8 mouse cellular contexts compared by ENCODE assay signal in the genomic region with DNA sequence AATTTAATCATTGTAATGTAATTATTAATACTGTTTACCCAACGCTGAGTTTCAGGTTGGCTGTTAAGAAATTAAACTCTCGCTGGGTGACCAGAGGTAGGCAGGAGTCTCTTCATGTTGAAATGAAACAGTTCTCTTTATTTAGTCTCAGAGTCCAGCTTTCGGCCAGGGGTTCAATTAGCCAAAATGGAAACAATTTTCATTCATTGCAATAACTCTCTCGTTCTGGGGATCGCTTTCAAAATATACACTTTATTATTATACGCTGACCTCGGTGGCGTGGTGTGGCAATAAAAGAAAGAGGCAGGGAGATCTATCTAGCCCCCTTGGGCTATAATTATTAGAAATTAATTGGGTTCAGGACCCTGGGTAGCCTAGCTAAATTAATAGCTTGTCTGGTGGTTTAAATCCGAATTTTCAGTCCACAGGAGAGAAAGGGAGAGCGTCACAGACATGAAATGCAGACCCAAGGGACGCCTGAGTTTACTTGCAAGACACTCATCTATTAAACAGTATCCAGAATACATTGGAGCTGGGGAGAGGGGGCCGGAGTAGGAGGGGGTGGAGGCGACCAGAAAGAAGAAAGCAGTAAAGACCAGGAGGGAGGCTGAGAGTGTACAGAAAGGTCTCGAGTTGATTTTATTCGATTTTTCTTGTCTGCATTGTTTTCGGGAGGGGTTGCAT. TPM values are rescaled to one million over a fixed set of nuclear protein-coding genes. Genes with fewer than 3 reads are reported as not detected.
A peak's percentile ranks its signal among the peaks of the same experiment; 100 is the strongest.
DNase-seq lines count a peak whose midpoint lies in the region; ATAC-seq lines count a peak whose summit lies in the region.

No protein-coding gene starts in this region.

- ATAC-seq in lung, embryonic 15.5 days (ENCODE audit: borderline replicate concordance, extremely low read depth, low FRiP score, low TSS enrichment), result no peak
- 0 out of 2 replicates have a peak, but pooled peaks have one; percentile 19 for ATAC-seq in limb, embryonic 11.5 days (ENCODE audit: insufficient number of reproducible peaks, low FRiP score, low TSS enrichment, low read depth)
- no peak for ATAC-seq in stomach, embryonic 15.5 days (ENCODE audit: insufficient read depth, low FRiP score, low read depth)

- H3K4me2 ChIP-seq in lung, embryonic 15.5 days, result peak overlapping the region; percentile 83
- H3K4me2 ChIP-seq in limb, embryonic 11.5 days (ENCODE audit: low read depth, severe bottlenecking), result peak overlapping the region; percentile 86
- H3K4me2 ChIP-seq in stomach, embryonic 15.5 days, result peak overlapping the region; percentile 92

- H3K27ac ChIP-seq in lung, embryonic 15.5 days, result peak overlapping the region; percentile 98
- peak overlapping the region; percentile 100 for H3K27ac ChIP-seq in limb, embryonic 11.5 days (replicated peaks; ENCODE audit: low read depth, low read length)
- peak overlapping the region; percentile 81 for H3K27ac ChIP-seq in stomach, embryonic 15.5 days

- H3K4me3 ChIP-seq in lung, embryonic 15.5 days, result peak overlapping the region; percentile 54
- H3K4me3 ChIP-seq in limb, embryonic 11.5 days (ENCODE audit: low read depth, low read length), result peak overlapping the region; percentile 53
- peak overlapping the region; percentile 51 for H3K4me3 ChIP-seq in stomach, embryonic 15.5 days (replicated peaks)

- peaks cover 45% of the 10 kb centered on the region for H3K27me3 ChIP-seq in lung, embryonic 15.5 days
- no peaks in the 10 kb centered on the region for H3K27me3 ChIP-seq in limb, embryonic 11.5 days (ENCODE audit: control insufficient read depth, insufficient read depth, low read length)
- peaks cover 23% of the 10 kb centered on the region for H3K27me3 ChIP-seq in stomach, embryonic 15.5 days (replicated peaks)

- no peaks in the 10 kb centered on the region for H3K9me3 ChIP-seq in lung, embryonic 15.5 days
- H3K9me3 ChIP-seq in limb, embryonic 11.5 days (ENCODE audit: control insufficient read depth, low read length), result no peaks in the 10 kb centered on the region
- H3K9me3 ChIP-seq in stomach, embryonic 15.5 days, result no peaks in the 10 kb centered on the region

- 16% methylated on average over 16 of the region's 16 CpGs for WGBS in lung, embryonic 15.5 days
- under 1% methylated on average over 16 of the region's 16 CpGs for WGBS in limb, embryonic 11.5 days
- WGBS in stomach, embryonic 15.5 days, result 20% methylated on average over 16 of the region's 16 CpGs

- peak overlapping the region; percentile 46 for H3K9ac ChIP-seq in lung, embryonic 15.5 days
- peak overlapping the region; percentile 88 for H3K9ac ChIP-seq in limb, embryonic 11.5 days (ENCODE audit: low read length)
- no peak overlapping the region for H3K9ac ChIP-seq in stomach, embryonic 15.5 days

- no peaks in the 10 kb centered on the region for H3K36me3 ChIP-seq in lung, embryonic 15.5 days
- no peaks in the 10 kb centered on the region for H3K36me3 ChIP-seq in limb, embryonic 11.5 days (ENCODE audit: control insufficient read depth, insufficient read depth, low read length)
- no peaks in the 10 kb centered on the region for H3K36me3 ChIP-seq in stomach, embryonic 15.5 days

- DNase-seq in cerebellum, postnatal 10 days, result peak; percentile 11 to 30
- no peak for DNase-seq in cerebellum, adult 9-10 months
- DNase-seq in lung, postnatal 25 days (ENCODE audit: low spot score), result no peak
- DNase-seq in limb, embryonic 11.5 days (ENCODE audit: low spot score), result peak; percentile 64
- DNase-seq in gastrocnemius, postnatal 4 days (ENCODE audit: low spot score in 2 of 2), result no peak
- DNase-seq in thymus, postnatal 0 days (ENCODE audit: low spot score), result no peak

- H3K4me1 ChIP-seq in lung, embryonic 15.5 days, result peaks cover 29% of the 10 kb centered on the region
- peaks cover 24% of the 10 kb centered on the region for H3K4me1 ChIP-seq in limb, embryonic 11.5 days (ENCODE audit: control insufficient read depth, insufficient read depth, low read length)
- H3K4me1 ChIP-seq in stomach, embryonic 15.5 days, result peaks cover 5% of the 10 kb centered on the region; the same call in 1 of the 2 replicates

RNA-seq across cellular contexts. Expression of gene Mecom, which starts 34.4 kb away (rescaled TPM):
- polyA plus RNA-seq in lung, embryonic 15.5 days (2015; fragmentation: Nextera tagmentation; extraction: Ambion mirVana), result 65.4 and 68.8 TPM in 2 replicates
- polyA plus RNA-seq in limb, embryonic 11.5 days (2014; fragmentation: Nextera tagmentation; extraction: Ambion mirVana), result 218 and 228 TPM in 2 replicates
- polyA plus RNA-seq in stomach, embryonic 15.5 days (2015; fragmentation: Nextera tagmentation; extraction: Ambion mirVana), result 46.4 and 53.0 TPM in 2 replicates
- 10 to 100 TPM; 15.6 to 18.0 TPM for total RNA-seq in gastrocnemius, postnatal 4 days (2021)
- polyA plus RNA-seq in thymus, postnatal 0 days (2015; fragmentation: Nextera tagmentation; extraction: Ambion mirVana), result 1.1 and 1.2 TPM in 2 replicates

Comparison
In these comparisons a context has a peak if more than half of its experiments do, and no peak if none do; other contexts are left out.
1. DNase-seq: peak in cerebellum, postnatal 10 days (2 of 2) and limb, embryonic 11.5 days (single experiment); none in cerebellum, adult 9-10 months (single experiment), lung, postnatal 25 days (single experiment), gastrocnemius, postnatal 4 days (0 of 2) and thymus, postnatal 0 days (single experiment).
2. RNA of gene Mecom, which starts 34.4 kb away (polyA plus RNA-seq): 218 to 228 TPM in limb, embryonic 11.5 days, 65.4 to 68.8 TPM in lung, embryonic 15.5 days and 46.4 to 53.0 TPM in stomach, embryonic 15.5 days; 1.1 to 1.2 TPM in thymus, postnatal 0 days; every median in the first group is over 10 times any median in the second.
3. Peak in every context shown above with its lines, with median percentiles within 50 percentile points of each other: H3K27ac ChIP-seq, H3K4me2 ChIP-seq and H3K4me3 ChIP-seq.